Mouse (Mus musculus): ENCODE measurements around the gene Gipr. TPM values are rescaled to one million over a fixed set of nuclear protein-coding genes. Genes with fewer than 3 reads are reported as not detected.
A peak's percentile ranks its signal among the peaks of the same experiment; 100 is the strongest.
"Not testable (repeated sequence)": the region's sequence is repeated elsewhere in the genome, so short reads cannot be mapped to it uniquely, and the experiment has no call there.

Gipr gene
- polyA plus RNA-seq, 1 experiment from 2014 or later: 1.8 TPM

DNA sequence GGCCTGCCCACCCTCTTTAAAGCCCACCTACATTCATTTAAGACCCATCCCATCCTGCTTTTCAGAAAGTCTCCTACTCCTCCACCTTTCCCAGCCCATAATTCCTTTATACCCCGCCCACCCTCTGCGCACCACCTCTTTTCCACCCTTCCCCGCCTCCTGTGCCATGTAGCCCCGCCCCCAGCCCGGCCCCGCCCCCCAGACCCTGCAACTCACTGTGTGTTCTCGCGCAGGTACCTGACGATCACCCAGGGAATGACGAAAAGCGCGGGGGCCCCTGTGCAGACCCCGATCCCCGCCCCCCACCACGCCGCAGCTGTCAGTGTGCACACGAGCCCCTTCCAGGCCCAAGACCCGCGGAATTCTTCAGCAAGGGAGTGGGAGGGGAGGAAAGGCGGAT, 5.8 kb downstream of the Gipr start:
- peak; percentile 44 for ATAC-seq (ENCODE audit: low read depth)
- H3K36me3 ChIP-seq (ENCODE audit: control insufficient read depth, insufficient read depth, low read length): no peaks in the 10 kb centered on the region
- peak overlapping the region; percentile 41 for H3K4me2 ChIP-seq (ENCODE audit: low read depth, low read length)
- H3K4me1 ChIP-seq (ENCODE audit: control insufficient read depth, insufficient read depth, low read length): peaks cover 7% of the 10 kb centered on the region
- no peak overlapping the region for H3K27ac ChIP-seq (ENCODE audit: low read depth, low read length)
- WGBS: 2% methylated on average over 20 of the region's 20 CpGs
- H3K9me3 ChIP-seq (ENCODE audit: control insufficient read depth, low read length): no peaks in the 10 kb centered on the region
- H3K9ac ChIP-seq (replicated peaks; ENCODE audit: low read depth, low read length): peak overlapping the region; percentile 5; the same call in 1 of the 2 replicates
- peaks cover 13% of the 10 kb centered on the region for H3K27me3 ChIP-seq (ENCODE audit: control insufficient read depth, insufficient read depth, low read length)
- H3K4me3 ChIP-seq (ENCODE audit: low read depth, low read length): peak overlapping the region; percentile 26

DNA sequence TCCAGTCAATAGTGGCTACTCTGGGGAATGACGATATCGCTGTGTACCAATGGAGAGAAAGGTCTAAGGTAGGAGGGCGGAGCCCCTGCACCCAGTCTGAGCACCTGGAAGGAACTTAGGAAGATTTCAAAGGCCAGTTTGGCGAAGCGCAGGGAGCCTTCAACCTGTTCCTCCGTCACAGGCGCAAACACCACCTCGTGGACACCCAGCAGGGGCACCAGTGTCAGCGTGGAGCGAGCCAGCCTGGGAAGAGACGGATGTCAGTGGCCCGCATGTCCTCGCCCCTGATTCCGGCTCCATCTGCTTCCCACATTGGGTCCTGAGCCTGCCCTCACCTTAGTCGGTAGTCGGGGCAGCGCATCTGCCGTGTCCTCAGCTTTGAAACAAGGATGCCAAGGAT, 6.5 kb downstream of the Gipr start:
- no peaks in the 10 kb centered on the region for H3K9me3 ChIP-seq (ENCODE audit: control insufficient read depth, low read length)
- peaks cover 12% of the 10 kb centered on the region for H3K27me3 ChIP-seq (ENCODE audit: control insufficient read depth, insufficient read depth, low read length)
- H3K27ac ChIP-seq (ENCODE audit: low read depth, low read length): no peak overlapping the region
- whole genome bisulfite sequencing: 15% methylated on average over 18 of the region's 18 CpGs
- peaks cover 7% of the 10 kb centered on the region for H3K4me1 ChIP-seq (ENCODE audit: control insufficient read depth, insufficient read depth, low read length)
- no peak for ATAC-seq (ENCODE audit: low read depth)
- peak overlapping the region; percentile 41; the same call in 1 of the 2 replicates for H3K4me2 ChIP-seq (ENCODE audit: low read depth, low read length)
- H3K4me3 ChIP-seq (ENCODE audit: low read depth, low read length): no peak overlapping the region
- H3K9ac ChIP-seq (replicated peaks; ENCODE audit: low read depth, low read length): no peak overlapping the region
- H3K36me3 ChIP-seq (ENCODE audit: control insufficient read depth, insufficient read depth, low read length): no peaks in the 10 kb centered on the region

DNA sequence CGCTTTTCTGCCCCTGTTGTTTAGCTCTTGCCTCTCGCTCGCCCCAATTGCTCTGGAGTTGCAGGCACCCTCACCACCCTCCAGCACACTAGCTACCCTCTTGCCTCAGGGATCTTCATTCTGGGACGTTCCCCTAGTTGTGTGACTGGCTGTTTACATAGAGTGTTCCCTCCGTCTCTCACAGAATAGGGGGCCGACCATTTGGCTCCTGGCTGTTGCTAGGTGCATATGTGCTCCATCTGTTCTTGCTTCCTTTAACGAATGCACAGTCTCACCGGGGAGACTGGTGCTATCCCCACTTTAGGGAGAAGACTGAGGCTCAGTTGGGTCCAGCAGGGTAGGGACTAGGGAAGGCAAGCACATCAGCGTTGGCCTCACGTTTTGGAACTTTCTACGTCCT, 7.3 kb downstream of the Gipr start:
- Histone ChIP-seq H3K4me3 (ENCODE audit: low read depth, low read length) (no peak overlapping the region), H3K36me3 (ENCODE audit: control insufficient read depth, insufficient read depth, low read length) (no peaks in the 10 kb centered on the region; the same call in 1 of the 2 replicates), H3K4me1 (ENCODE audit: control insufficient read depth, insufficient read depth, low read length) (peaks cover 7% of the 10 kb centered on the region), H3K9me3 (ENCODE audit: control insufficient read depth, low read length) (no peaks in the 10 kb centered on the region), H3K4me2 (ENCODE audit: low read depth, low read length) (no peak overlapping the region), H3K27ac (ENCODE audit: low read depth, low read length) (no peak overlapping the region), H3K27me3 (ENCODE audit: control insufficient read depth, insufficient read depth, low read length) (peaks cover 10% of the 10 kb centered on the region; the same call in 1 of the 2 replicates), H3K9ac (replicated peaks; ENCODE audit: low read depth, low read length) (no peak overlapping the region)
- no peak for ATAC-seq (ENCODE audit: low read depth)
- 68% methylated on average over 11 of the region's 11 CpGs for WGBS

DNA sequence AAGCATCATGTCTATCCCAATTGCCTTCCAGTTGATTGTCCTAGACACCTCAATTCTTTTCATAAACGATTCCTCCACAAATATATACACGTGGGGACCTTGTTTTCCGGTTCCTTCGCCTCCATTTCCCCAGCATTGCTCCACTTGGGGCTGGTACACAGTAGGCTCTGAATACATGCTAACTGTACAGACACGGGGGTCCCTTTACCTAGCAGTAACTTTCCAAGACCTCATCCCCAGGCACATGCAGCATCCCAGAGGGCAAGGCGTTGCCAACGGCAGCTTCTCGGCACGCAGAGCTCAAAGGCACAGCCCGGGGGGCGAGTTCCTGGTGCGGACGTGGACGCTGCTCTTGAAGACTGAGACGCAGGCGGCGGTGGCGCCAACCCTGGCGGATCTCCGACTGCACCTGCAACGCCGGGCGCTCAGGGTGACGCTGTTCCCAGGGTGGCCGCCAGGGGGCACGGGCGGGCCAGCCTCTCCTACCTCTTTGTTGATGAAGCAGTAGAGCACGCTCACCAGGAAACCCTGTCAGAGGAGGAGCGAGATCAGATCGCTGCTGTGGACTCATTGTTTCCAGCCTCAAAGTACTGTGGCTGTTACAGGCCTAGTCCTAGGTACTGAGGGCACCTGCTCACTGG, 8.6 kb downstream of the Gipr start:
- WGBS: 6% methylated on average over 30 of the region's 30 CpGs
- H3K9ac ChIP-seq (replicated peaks; ENCODE audit: low read depth, low read length): 0 out of 2 replicates have a peak overlapping the region, but pooled peaks have one; percentile 12
- H3K9me3 ChIP-seq (ENCODE audit: control insufficient read depth, low read length): no peaks in the 10 kb centered on the region
- H3K4me3 ChIP-seq (ENCODE audit: low read depth, low read length): no peak overlapping the region
- peaks cover 10% of the 10 kb centered on the region; the same call in 1 of the 2 replicates for H3K27me3 ChIP-seq (ENCODE audit: control insufficient read depth, insufficient read depth, low read length)
- peaks cover 8% of the 10 kb centered on the region for H3K36me3 ChIP-seq (ENCODE audit: control insufficient read depth, insufficient read depth, low read length)
- H3K4me1 ChIP-seq (ENCODE audit: control insufficient read depth, insufficient read depth, low read length): peaks cover 7% of the 10 kb centered on the region
- H3K27ac ChIP-seq (ENCODE audit: low read depth, low read length): peak overlapping the region; percentile 41
- peak; percentile 74 for ATAC-seq (ENCODE audit: low read depth)
- peak overlapping the region; percentile 24 for H3K4me2 ChIP-seq (ENCODE audit: low read depth, low read length)

DNA sequence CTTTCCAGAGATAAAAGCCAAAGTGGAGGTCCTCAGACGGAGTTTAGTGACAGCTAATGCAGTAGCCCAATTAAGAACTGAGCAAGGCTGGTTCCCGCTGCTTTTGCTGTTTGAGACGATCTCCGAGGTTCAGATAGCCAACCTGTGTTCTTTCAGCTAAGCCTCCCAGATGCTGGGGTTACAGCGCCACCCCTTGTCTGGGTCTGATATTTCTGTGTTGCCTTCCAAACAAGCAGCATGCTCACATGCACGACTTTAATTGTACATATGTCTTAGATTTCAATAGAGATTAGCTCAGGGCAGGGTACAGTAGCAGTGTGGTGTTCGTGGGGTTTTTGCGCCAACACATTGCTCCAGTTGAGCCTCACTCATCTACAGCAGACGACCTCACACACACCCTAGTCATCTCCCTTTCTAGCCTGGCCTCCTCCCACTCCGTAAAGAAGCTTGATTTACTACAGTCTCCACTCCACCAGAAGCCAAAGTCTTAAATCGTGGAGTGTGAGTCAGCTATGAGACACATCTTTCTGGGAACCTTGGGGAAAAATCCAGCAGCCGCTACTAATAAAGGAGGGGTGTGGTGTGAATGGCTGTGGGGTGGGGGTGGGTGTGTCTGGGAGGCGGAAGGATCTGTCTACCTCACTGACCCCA, 10.0 kb downstream of the Gipr start:
- no peak for ATAC-seq (ENCODE audit: low read depth)
- no peaks in the 10 kb centered on the region for H3K9me3 ChIP-seq (ENCODE audit: control insufficient read depth, low read length)
- no peak overlapping the region for H3K27ac ChIP-seq (ENCODE audit: low read depth, low read length)
- H3K9ac ChIP-seq (replicated peaks; ENCODE audit: low read depth, low read length): no peak overlapping the region
- no peak overlapping the region for H3K4me2 ChIP-seq (ENCODE audit: low read depth, low read length)
- peaks cover 16% of the 10 kb centered on the region for H3K36me3 ChIP-seq (ENCODE audit: control insufficient read depth, insufficient read depth, low read length)
- WGBS: 54% methylated on average over 13 of the region's 13 CpGs
- H3K27me3 ChIP-seq (ENCODE audit: control insufficient read depth, insufficient read depth, low read length): peaks cover 9% of the 10 kb centered on the region; the same call in 1 of the 2 replicates
- peaks cover 7% of the 10 kb centered on the region for H3K4me1 ChIP-seq (ENCODE audit: control insufficient read depth, insufficient read depth, low read length)
- H3K4me3 ChIP-seq (ENCODE audit: low read depth, low read length): no peak overlapping the region

DNA sequence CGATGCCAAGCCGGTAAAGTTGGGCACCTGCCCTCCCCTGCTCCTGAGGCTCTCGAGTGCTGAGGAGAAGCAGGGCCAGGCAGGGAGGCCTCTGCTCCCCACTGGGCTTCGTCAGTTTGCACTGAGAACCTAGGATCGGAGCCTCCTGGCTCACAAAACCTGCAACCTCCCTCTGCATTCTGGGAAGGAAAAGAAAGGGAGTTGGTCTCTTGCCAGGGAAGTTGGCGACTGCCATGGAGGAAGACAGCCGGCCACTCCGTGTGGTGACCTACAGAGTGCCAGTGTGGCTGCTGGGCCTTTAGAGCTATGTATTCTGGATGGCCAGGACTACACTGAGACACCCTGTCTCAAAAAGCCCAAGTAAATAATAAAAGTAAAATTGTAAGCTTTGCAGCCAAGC, 11.1 kb downstream of the Gipr start:
- peaks cover 16% of the 10 kb centered on the region for H3K36me3 ChIP-seq (ENCODE audit: control insufficient read depth, insufficient read depth, low read length)
- ATAC-seq (ENCODE audit: low read depth): no peak
- H3K4me1 ChIP-seq (ENCODE audit: control insufficient read depth, insufficient read depth, low read length): peaks cover 10% of the 10 kb centered on the region
- no peak overlapping the region for H3K4me2 ChIP-seq (ENCODE audit: low read depth, low read length)
- H3K9ac ChIP-seq (replicated peaks; ENCODE audit: low read depth, low read length): no peak overlapping the region
- no peak overlapping the region for H3K4me3 ChIP-seq (ENCODE audit: low read depth, low read length)
- H3K9me3 ChIP-seq (ENCODE audit: control insufficient read depth, low read length): no peaks in the 10 kb centered on the region
- peaks cover 5% of the 10 kb centered on the region; the same call in 1 of the 2 replicates for H3K27me3 ChIP-seq (ENCODE audit: control insufficient read depth, insufficient read depth, low read length)
- 75% methylated on average over 8 of the region's 8 CpGs for WGBS
- H3K27ac ChIP-seq (ENCODE audit: low read depth, low read length): no peak overlapping the region

DNA sequence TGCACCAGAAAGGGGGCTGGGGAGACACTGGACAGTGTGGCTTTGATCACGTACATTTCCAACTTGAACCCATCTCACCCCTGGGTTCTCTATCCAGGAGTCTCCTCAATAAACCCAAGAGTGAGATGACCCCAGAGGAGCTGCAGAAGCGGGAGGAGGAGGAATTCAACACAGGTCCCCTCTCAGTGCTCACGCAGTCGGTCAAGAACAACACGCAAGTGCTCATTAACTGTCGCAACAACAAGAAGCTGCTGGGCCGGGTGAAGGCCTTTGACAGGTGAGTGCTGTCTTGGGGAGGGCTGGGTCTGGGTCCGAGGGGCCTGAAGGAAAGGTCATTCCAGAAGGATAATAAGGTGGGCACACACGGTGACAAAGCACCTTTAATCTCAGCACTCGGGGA, 14.8 kb downstream of the Gipr start:
- not testable (repeated sequence) for H3K9ac ChIP-seq (replicated peaks; ENCODE audit: low read depth, low read length); H3K9me3 ChIP-seq (ENCODE audit: control insufficient read depth, low read length); H3K4me3 ChIP-seq (ENCODE audit: low read depth, low read length); ATAC-seq (ENCODE audit: low read depth); H3K27ac ChIP-seq (ENCODE audit: low read depth, low read length); H3K27me3 ChIP-seq (ENCODE audit: control insufficient read depth, insufficient read depth, low read length); H3K4me2 ChIP-seq (ENCODE audit: low read depth, low read length)
- WGBS: 92% methylated on average over 10 of the region's 10 CpGs
- peaks cover 16% of the 10 kb centered on the region for H3K36me3 ChIP-seq (ENCODE audit: control insufficient read depth, insufficient read depth, low read length)
- peaks cover 14% of the 10 kb centered on the region for H3K4me1 ChIP-seq (ENCODE audit: control insufficient read depth, insufficient read depth, low read length)

DNA sequence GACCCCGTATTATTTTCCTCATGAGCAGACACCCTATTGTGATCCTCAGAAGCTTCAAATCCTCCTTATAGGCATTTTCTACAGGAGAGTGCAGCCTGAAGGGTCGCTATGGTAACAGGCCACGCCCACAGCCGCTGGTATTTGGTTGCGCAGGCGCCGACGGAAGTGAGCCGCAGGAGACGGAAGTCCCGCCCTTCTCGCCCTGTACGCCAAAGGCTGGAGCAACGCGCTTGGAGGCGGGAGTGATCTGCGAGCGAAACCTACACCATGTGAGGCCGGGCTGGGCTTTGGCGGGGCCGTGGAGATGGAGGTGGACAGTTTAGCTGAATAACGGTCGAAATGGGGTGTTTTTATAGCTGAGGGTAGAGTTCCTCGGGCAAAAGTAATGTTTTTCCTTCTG, 16.3 kb downstream of the Gipr start, which contains the start of gene Snrpd2:
Gene Snrpd2 (plus strand): TSS at position 97 of the 400 bp plus-strand sequence.
- ATAC-seq (ENCODE audit: low read depth): peak; percentile 91
- no peaks in the 10 kb centered on the region for H3K9me3 ChIP-seq (ENCODE audit: control insufficient read depth, low read length)
- WGBS: under 1% methylated on average over 24 of the region's 24 CpGs
- peak within 1 kb of the TSS; percentile 61 for H3K27ac ChIP-seq (ENCODE audit: low read depth, low read length)
- H3K4me2 ChIP-seq (ENCODE audit: low read depth, low read length): peak within 1 kb of the TSS; percentile 90
- peaks cover 16% of the 10 kb centered on the region for H3K36me3 ChIP-seq (ENCODE audit: control insufficient read depth, insufficient read depth, low read length)
- peak within 1 kb of the TSS; percentile 67 for H3K9ac ChIP-seq (replicated peaks; ENCODE audit: low read depth, low read length)
- H3K4me3 ChIP-seq (ENCODE audit: low read depth, low read length): peak within 1 kb of the TSS; percentile 65
- H3K27me3 ChIP-seq (ENCODE audit: control insufficient read depth, insufficient read depth, low read length): no peaks in the 10 kb centered on the region
- H3K4me1 ChIP-seq (ENCODE audit: control insufficient read depth, insufficient read depth, low read length): peaks cover 14% of the 10 kb centered on the region

DNA sequence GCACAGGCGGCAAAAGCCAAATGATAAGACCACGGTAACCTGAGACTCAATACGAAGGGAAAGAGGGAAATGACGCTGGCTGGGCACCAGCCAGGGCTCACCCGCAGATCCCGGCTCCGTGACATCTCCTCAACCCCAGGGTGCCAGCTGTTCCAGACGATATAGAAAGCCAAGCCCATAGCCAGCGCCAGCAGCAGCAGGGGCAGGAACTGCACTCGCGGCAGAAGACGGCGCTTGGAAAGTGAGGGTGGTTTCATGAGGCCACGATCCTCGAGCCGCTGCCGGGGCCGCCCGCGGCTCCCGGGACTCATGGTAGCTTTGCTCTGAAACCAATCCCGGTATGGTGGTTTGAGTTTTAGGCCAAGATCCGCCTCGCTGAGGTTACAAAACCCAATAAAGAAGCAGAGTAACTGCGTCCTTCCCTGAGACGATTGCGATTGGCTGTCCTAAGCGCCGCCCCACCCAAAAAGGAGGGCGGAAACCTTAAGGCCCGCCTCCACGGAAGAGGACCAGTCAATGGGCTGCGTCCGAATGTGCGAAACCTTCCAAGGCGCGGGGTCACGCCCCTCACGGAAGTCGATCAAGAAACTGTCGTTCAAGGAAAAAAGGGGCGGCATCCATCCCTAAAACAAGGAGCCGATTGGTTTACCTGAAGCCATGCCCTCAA, 16.9 kb downstream of the Gipr start, which contains the start of gene Qpctl:
Gene Qpctl (minus strand): TSS at position 417 of the 667 bp plus-strand sequence.
- Histone ChIP-seq H3K4me2 (ENCODE audit: low read depth, low read length) (peak within 1 kb of the TSS; percentile 90), H3K27ac (ENCODE audit: low read depth, low read length) (peak within 1 kb of the TSS; percentile 61), H3K4me1 (ENCODE audit: control insufficient read depth, insufficient read depth, low read length) (peaks cover 14% of the 10 kb centered on the region), H3K9ac (replicated peaks; ENCODE audit: low read depth, low read length) (peak within 1 kb of the TSS; percentile 67), H3K27me3 (ENCODE audit: control insufficient read depth, insufficient read depth, low read length) (no peaks in the 10 kb centered on the region), H3K36me3 (ENCODE audit: control insufficient read depth, insufficient read depth, low read length) (peaks cover 16% of the 10 kb centered on the region), H3K9me3 (ENCODE audit: control insufficient read depth, low read length) (no peaks in the 10 kb centered on the region), H3K4me3 (ENCODE audit: low read depth, low read length) (peak within 1 kb of the TSS; percentile 65)
- ATAC-seq (ENCODE audit: low read depth): peak; percentile 97
- under 1% methylated on average over 43 of the region's 43 CpGs for WGBS
